Mouse (Mus musculus) heart, embryonic 14.5 days (tissue): Measurements from ENCODE around the gene Ggct. TPM values are rescaled to one million over a fixed set of nuclear protein-coding genes. Genes with fewer than 3 reads are reported as not detected.

Experiments
- ATAC-seq: fragments of 200-750 bp; cut with Nextera tagmentation; 2 replicates; pipeline ENCODE4 v1.8.0; 2017; ENCODE audit warnings: low read depth, moderate TSS enrichment; ENCODE audit not compliant: insufficient number of reproducible peaks, insufficient read depth, low FRiP score
- H3K27ac ChIP-seq, 2 experiments: fragments of 200-500 bp in 1 of 2; fragments of 300-500 bp in 1 of 2; sonication (generic) in 1 of 2; replicated peaks in 1 of 2; 2 replicates each; pipeline ENCODE4 v1.5.1; 2012 to 2014; ENCODE audit warnings: low read depth in 2 of 2, low read length in 2 of 2, control low read depth in 1 of 2, mild to moderate bottlenecking in 1 of 2, mixed read lengths in 1 of 2; ENCODE audit not compliant: control insufficient read depth in 1 of 2, insufficient read depth in 1 of 2
- H3K27me3 ChIP-seq: fragments of 300-500 bp; sonication (generic); 2 replicates; pipeline ENCODE4 v1.6.1; 2014; ENCODE audit warnings: mild to moderate bottlenecking, low read length, control low read depth; ENCODE audit not compliant: control insufficient read depth, insufficient read depth
- H3K36me3 ChIP-seq: fragments of 300-500 bp; sonication (generic); 2 replicates; pipeline ENCODE4 v1.6.1; 2014; ENCODE audit warnings: mild to moderate bottlenecking, control low read depth, low read length, mixed read lengths; ENCODE audit not compliant: control insufficient read depth, insufficient read depth
- H3K4me1 ChIP-seq, 2 experiments: fragments of 200-500 bp in 1 of 2; fragments of 300-500 bp in 1 of 2; sonication (generic) in 1 of 2; 2 replicates each; pipeline ENCODE4 v1.6.1; 2012 to 2014; ENCODE audit warnings: low read length in 2 of 2, control low read depth in 1 of 2, mixed read lengths in 1 of 2; ENCODE audit not compliant: control insufficient read depth in 2 of 2, insufficient read depth in 2 of 2
- H3K4me2 ChIP-seq: fragments of 300-500 bp; sonication (generic); 2 replicates; pipeline ENCODE4 v1.6.1; 2014; ENCODE audit warnings: mild to moderate bottlenecking, low read length
- H3K4me3 ChIP-seq, 2 experiments: fragments of 200-500 bp in 1 of 2; fragments of 300-500 bp in 1 of 2; sonication (generic) in 1 of 2; 2 replicates each; pipeline ENCODE4 v1.5.1; 2012 to 2014; ENCODE audit warnings: low read length in 2 of 2, mild to moderate bottlenecking in 2 of 2, control low read depth in 1 of 2, low read depth in 1 of 2, moderate library complexity in 1 of 2; ENCODE audit not compliant: control insufficient read depth in 1 of 2, insufficient read depth in 1 of 2
- H3K9ac ChIP-seq: fragments of 300-500 bp; sonication (generic); 2 replicates; pipeline ENCODE4 v1.6.1; 2014; ENCODE audit warnings: mild to moderate bottlenecking, low read length
- H3K9me3 ChIP-seq: fragments of 300-500 bp; sonication (generic); 2 replicates; pipeline ENCODE4 v1.6.1; 2016; ENCODE audit warnings: low read length, control low read depth; ENCODE audit not compliant: control insufficient read depth
- WGBS: fragments of 180-500 bp; shearing (Covaris S2); extraction: QIAGEN DNeasy Blood & Tissue Kit; methylation state at CpG from one replicate; pipeline ENCODE4 v1.1.7; 2014; 5-methylcytosine and 5-hydroxymethylcytosine counted together
- polyA plus RNA-seq: library from polyadenylated mRNA; unstranded; fragments of >200 nt; fragmentation: Nextera tagmentation; extraction: Ambion mirVana; gene quantifications from 2 replicates; pipeline ENCODE4 v1.2.1, GENCODE M21; 2014

Ggct gene
- polyA plus RNA-seq, 1 experiment from 2014 or later = 6.8 TPM

GRCm38 (mm10) chr6:55009391-55010230 lies 16.9 kb upstream of the Ggct start:
- no peak for ATAC-seq
- 0 out of 4 replicates have a peak, but pooled peaks cover 0 to 6% of the 10 kb centered on the region in 2 experiments for H3K4me1 ChIP-seq
- H3K27me3 ChIP-seq = no peaks in the 10 kb centered on the region; the same call in 1 of the 2 replicates
- 22% methylated on average over 16 of the region's 16 CpGs for WGBS
- peak overlapping the region; percentile 41 to 55; a peak in 2 of 4 replicates for H3K27ac ChIP-seq
- H3K9me3 ChIP-seq = peaks cover 3% of the 10 kb centered on the region; the same call in 1 of the 2 replicates
- H3K4me2 ChIP-seq = peak overlapping the region; percentile 56
- peak overlapping the region; percentile 54; the same call in 1 of the 2 replicates for H3K9ac ChIP-seq
- no peaks in the 10 kb centered on the region for H3K36me3 ChIP-seq
- no peak overlapping the region for H3K4me3 ChIP-seq

DNA sequence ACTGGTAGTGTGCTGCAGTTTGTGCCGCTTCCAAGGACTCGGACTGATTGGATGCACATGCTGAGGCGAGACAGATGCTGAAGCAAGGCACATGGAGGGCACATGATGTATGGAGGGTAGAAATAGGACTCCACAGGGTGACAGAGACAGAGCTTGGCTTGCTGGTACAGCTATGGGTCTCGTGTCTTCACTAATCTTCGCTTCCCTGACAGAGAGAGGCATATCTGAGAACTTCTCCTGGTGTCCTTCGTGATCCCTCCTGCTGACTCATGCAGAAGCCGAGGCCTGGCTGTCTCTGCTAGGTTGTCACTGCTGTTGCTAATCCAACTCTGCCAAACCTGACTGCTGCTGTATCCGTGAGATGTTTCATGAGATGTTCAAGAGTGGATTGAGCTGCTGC lies 15.7 kb upstream of the Ggct start:
- H3K4me2 ChIP-seq = no peak overlapping the region
- ATAC-seq = no peak
- 81% methylated on average over 8 of the region's 8 CpGs for WGBS
- H3K27me3 ChIP-seq = no peaks in the 10 kb centered on the region; the same call in 1 of the 2 replicates
- no peaks in the 10 kb centered on the region for H3K9me3 ChIP-seq
- H3K4me3 ChIP-seq = no peak overlapping the region
- no peak overlapping the region for H3K27ac ChIP-seq
- no peak overlapping the region for H3K9ac ChIP-seq
- H3K4me1 ChIP-seq = 0 out of 4 replicates have a peak, but pooled peaks cover 0 to 6% of the 10 kb centered on the region in 2 experiments
- no peaks in the 10 kb centered on the region for H3K36me3 ChIP-seq

GRCm38 (mm10) chr6:55003559-55003958 lies 10.8 kb upstream of the Ggct start:
- H3K4me3 ChIP-seq = no peak overlapping the region
- 50% methylated on average over 4 of the region's 4 CpGs for WGBS
- no peak overlapping the region for H3K27ac ChIP-seq
- no peaks in the 10 kb centered on the region for H3K4me1 ChIP-seq
- H3K9me3 ChIP-seq = no peaks in the 10 kb centered on the region
- ATAC-seq = no peak
- H3K9ac ChIP-seq = no peak overlapping the region
- no peaks in the 10 kb centered on the region for H3K36me3 ChIP-seq
- H3K27me3 ChIP-seq = no peaks in the 10 kb centered on the region
- H3K4me2 ChIP-seq = no peak overlapping the region

GRCm38 (mm10) chr6:55002438-55002837 lies 9.7 kb upstream of the Ggct start:
- Histone ChIP-seq H3K9me3 (no peaks in the 10 kb centered on the region), H3K4me1 (no peaks in the 10 kb centered on the region), H3K27me3 (no peaks in the 10 kb centered on the region), H3K27ac (no peak overlapping the region), H3K9ac (no peak overlapping the region), H3K4me2 (no peak overlapping the region), H3K4me3 (no peak overlapping the region), H3K36me3 (no peaks in the 10 kb centered on the region)
- 68% methylated on average over 4 of the region's 4 CpGs for WGBS
- no peak for ATAC-seq

GRCm38 (mm10) chr6:55001320-55001719 lies 8.6 kb upstream of the Ggct start:
- no peaks in the 10 kb centered on the region for H3K4me1 ChIP-seq
- H3K27me3 ChIP-seq = no peaks in the 10 kb centered on the region
- 77% methylated on average over 4 of the region's 4 CpGs for WGBS
- H3K4me3 ChIP-seq = no peak overlapping the region
- no peak overlapping the region for H3K27ac ChIP-seq
- ATAC-seq = no peak
- H3K9me3 ChIP-seq = no peaks in the 10 kb centered on the region
- H3K36me3 ChIP-seq = no peaks in the 10 kb centered on the region
- no peak overlapping the region for H3K4me2 ChIP-seq
- no peak overlapping the region for H3K9ac ChIP-seq

- Histone ChIP-seq H3K4me1 (no peaks in the 10 kb centered on the region), H3K9ac (no peak overlapping the region), H3K36me3 (no peaks in the 10 kb centered on the region), H3K27me3 (no peaks in the 10 kb centered on the region), H3K4me2 (no peak overlapping the region), H3K27ac (no peak overlapping the region), H3K9me3 (no peaks in the 10 kb centered on the region), H3K4me3 (no peak overlapping the region)
- 77% methylated on average over 6 of the region's 6 CpGs for WGBS
- no peak for ATAC-seq
These were observed 5.0 kb upstream of the Ggct start for GRCm38 (mm10) chr6:54997726-54998125.

GRCm38 (mm10) chr6:54996361-54996760 lies 3.6 kb upstream of the Ggct start:
- 0 out of 4 replicates have a peak, but pooled peaks cover 0 to 4% of the 10 kb centered on the region in 2 experiments for H3K4me1 ChIP-seq
- H3K9me3 ChIP-seq = no peaks in the 10 kb centered on the region
- H3K9ac ChIP-seq = no peak overlapping the region
- H3K36me3 ChIP-seq = no peaks in the 10 kb centered on the region
- WGBS = 89% methylated on average over 3 of the region's 3 CpGs
- no peaks in the 10 kb centered on the region for H3K27me3 ChIP-seq
- no peak for ATAC-seq
- H3K4me2 ChIP-seq = no peak overlapping the region
- H3K27ac ChIP-seq = no peak overlapping the region
- H3K4me3 ChIP-seq = no peak overlapping the region
